Comparison of ENCODE assay signal across 27 mouse cellular contexts in the genomic region with DNA sequence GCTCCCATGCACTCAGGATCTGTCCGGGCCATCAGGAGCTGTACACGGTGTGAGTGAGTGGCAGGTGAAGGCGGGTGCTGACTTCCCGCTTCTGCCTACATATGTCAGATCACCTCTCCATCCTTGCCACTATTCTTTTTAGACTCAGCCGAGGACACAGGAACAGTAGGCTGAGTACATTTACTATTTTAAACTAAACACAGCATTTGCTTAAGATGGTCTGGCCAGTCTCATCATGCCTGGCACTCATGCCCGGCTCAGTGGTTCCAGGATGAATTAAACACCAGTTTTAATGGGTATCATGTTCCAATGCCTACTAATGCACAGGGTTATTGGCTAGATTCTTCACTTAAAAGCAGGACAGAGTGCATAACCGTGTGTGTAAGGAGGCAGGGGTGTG. TPM values are rescaled to one million over a fixed set of nuclear protein-coding genes. Genes with fewer than 3 reads are reported as not detected.
DNase-seq lines count a peak whose midpoint lies in the region; ATAC-seq and TF ChIP-seq lines count a peak whose summit lies in the region.
"Had no signal": no experiment of that assay in that cellular context is flagged by ENCODE, and none has a peak within 500 bp of the region (broad histone marks: within the 10 kb centered on the region; RNA-seq: fewer than 3 reads in every experiment).

No protein-coding gene starts in this region.

- H3K4me3 ChIP-seq in forebrain, embryonic 13.5 days: no peak overlapping the region
- no peak overlapping the region for H3K4me3 ChIP-seq in forebrain, embryonic 10.5 days
- no peak overlapping the region for H3K4me3 ChIP-seq in layer of hippocampus, adult 2 months
- H3K4me3 ChIP-seq in forebrain, embryonic 15.5 days: no peak overlapping the region
- H3K4me3 ChIP-seq: embryonic facial prominence, embryonic 12.5 days; embryonic facial prominence, embryonic 15.5 days; heart, embryonic 12.5 days; heart, embryonic 15.5 days had no signal

- H3K27me3 ChIP-seq in forebrain, embryonic 13.5 days: no peaks in the 10 kb centered on the region
- H3K27me3 ChIP-seq in forebrain, embryonic 10.5 days (ENCODE audit: poor library complexity, severe bottlenecking): no peaks in the 10 kb centered on the region
- no peaks in the 10 kb centered on the region for H3K27me3 ChIP-seq in forebrain, embryonic 15.5 days
- H3K27me3 ChIP-seq: CH12.LX; embryonic facial prominence, embryonic 12.5 days; embryonic facial prominence, embryonic 15.5 days; heart, embryonic 12.5 days; heart, embryonic 15.5 days; Patski had no signal

- no peak for DNase-seq in forebrain, embryonic 10.5 days (ENCODE audit: extremely low spot score, low spot score)
- no peak for DNase-seq in layer of hippocampus, adult 2 months (ENCODE audit: low spot score in 2 of 2)
- DNase-seq in layer of hippocampus, adult 11-12 months (ENCODE audit: low spot score): no peak
- no peak for DNase-seq in heart, postnatal 36 days
- DNase-seq: adrenal gland, postnatal 10 days; adrenal gland, postnatal 36 days; B cell, adult 2 months; cerebellum, adult 11 months; gastrocnemius, postnatal 25 days; heart, adult 18-20 months; heart, postnatal 10 days; heart, postnatal 4 days; kidney, adult 18-20 months had no signal

- 88% methylated on average over 7 of the region's 7 CpGs for WGBS in forebrain, embryonic 13.5 days
- WGBS in forebrain, embryonic 10.5 days: 96% methylated on average over 7 of the region's 7 CpGs
- 67% methylated on average over 7 of the region's 7 CpGs for WGBS in forebrain, embryonic 15.5 days

- no peak overlapping the region for H3K4me2 ChIP-seq in forebrain, embryonic 13.5 days
- no peak overlapping the region for H3K4me2 ChIP-seq in forebrain, embryonic 15.5 days (replicated peaks)
- H3K4me2 ChIP-seq: embryonic facial prominence, embryonic 12.5 days; embryonic facial prominence, embryonic 15.5 days; heart, embryonic 12.5 days; heart, embryonic 15.5 days; hindbrain, embryonic 14.5 days had no signal

- H3K9me3 ChIP-seq in forebrain, embryonic 13.5 days (replicated peaks): no peaks in the 10 kb centered on the region
- H3K9me3 ChIP-seq in forebrain, embryonic 10.5 days: no peaks in the 10 kb centered on the region
- H3K9me3 ChIP-seq in forebrain, embryonic 15.5 days: no peaks in the 10 kb centered on the region
- H3K9me3 ChIP-seq: embryonic facial prominence, embryonic 12.5 days; embryonic facial prominence, embryonic 15.5 days; G1E; heart, embryonic 12.5 days; heart, embryonic 15.5 days had no signal

- no peak overlapping the region for H3K9ac ChIP-seq in forebrain, embryonic 13.5 days
- no peak overlapping the region for H3K9ac ChIP-seq in forebrain, embryonic 15.5 days (replicated peaks)
- H3K9ac ChIP-seq: embryonic facial prominence, embryonic 12.5 days; embryonic facial prominence, embryonic 15.5 days; heart, embryonic 12.5 days; heart, embryonic 15.5 days; hindbrain, embryonic 14.5 days had no signal

- peak overlapping the region; percentile 61 for H3K27ac ChIP-seq in forebrain, embryonic 13.5 days
- no peak overlapping the region for H3K27ac ChIP-seq in forebrain, embryonic 10.5 days
- peak overlapping the region; percentile 1; the same call in 1 of the 2 replicates for H3K27ac ChIP-seq in layer of hippocampus, adult 2 months
- peak overlapping the region; percentile 71 for H3K27ac ChIP-seq in forebrain, embryonic 15.5 days (replicated peaks)
- H3K27ac ChIP-seq: embryonic facial prominence, embryonic 12.5 days; embryonic facial prominence, embryonic 15.5 days; heart, embryonic 15.5 days; hindbrain, embryonic 14.5 days; hindbrain, postnatal 0 days had no signal

- TF ChIP-seq CTCF in layer of hippocampus, adult 2 months (conservative IDR thresholded peaks at IDR 0.05): no peak

- H3K36me3 ChIP-seq in forebrain, embryonic 13.5 days (ENCODE audit: poor library complexity, severe bottlenecking): peaks cover 26% of the 10 kb centered on the region
- H3K36me3 ChIP-seq in forebrain, embryonic 10.5 days (replicated peaks): peaks cover 80% of the 10 kb centered on the region
- H3K36me3 ChIP-seq in forebrain, embryonic 15.5 days: peaks cover 12% of the 10 kb centered on the region

- ATAC-seq in forebrain, embryonic 13.5 days: no peak
- no peak for ATAC-seq in forebrain, embryonic 15.5 days (replicated peaks)
- ATAC-seq: hindbrain, postnatal 0 days; inflammation-experienced regulatory T-cells, adult 6 months; intestine, embryonic 16.5 days; Patski had no signal

- intact Hi-C loops in heart, postnatal 36 days (cut with DNase I): no loop called here

- H3K4me1 ChIP-seq in forebrain, embryonic 13.5 days: peaks cover 51% of the 10 kb centered on the region
- no peaks in the 10 kb centered on the region for H3K4me1 ChIP-seq in forebrain, embryonic 10.5 days
- peaks cover 47% of the 10 kb centered on the region for H3K4me1 ChIP-seq in forebrain, embryonic 15.5 days
- H3K4me1 ChIP-seq: embryonic facial prominence, embryonic 12.5 days had no signal

RNA-seq across cellular contexts. Expression of a gene that starts 42.2 kb away (rescaled TPM):
- polyA plus RNA-seq in forebrain, embryonic 13.5 days (2015; fragmentation: Nextera tagmentation; extraction: Ambion mirVana): 23.5 and 24.6 TPM in 2 replicates
- 32.7 and 33.8 TPM in 2 replicates for polyA plus RNA-seq in forebrain, embryonic 10.5 days (2016; fragmentation: Nextera tagmentation; extraction: Ambion mirVana)
- total RNA-seq in layer of hippocampus, adult 2 months (2021): 10 to 100 TPM; 33.0 to 36.4 TPM
- 22.3 and 25.2 TPM in 2 replicates for polyA plus RNA-seq in forebrain, embryonic 15.5 days (2015; fragmentation: Nextera tagmentation; extraction: Ambion mirVana)
- 10 to 100 TPM; 39.0 to 42.7 TPM for total RNA-seq in heart, postnatal 36 days (2021)

RNA-seq across cellular contexts. Expression of a gene that starts 51.4 kb away (rescaled TPM):
- 0.62 and 0.91 TPM in 2 replicates for polyA plus RNA-seq in forebrain, embryonic 13.5 days (2015; fragmentation: Nextera tagmentation; extraction: Ambion mirVana)
- polyA plus RNA-seq in forebrain, embryonic 10.5 days (2016; fragmentation: Nextera tagmentation; extraction: Ambion mirVana): 0.04 and 0.09 TPM in 2 replicates
- 10 to 100 TPM; 35.1 to 38.4 TPM for total RNA-seq in layer of hippocampus, adult 2 months (2021)
- 2.3 and 2.7 TPM in 2 replicates for polyA plus RNA-seq in forebrain, embryonic 15.5 days (2015; fragmentation: Nextera tagmentation; extraction: Ambion mirVana)
- total RNA-seq in heart, postnatal 36 days (2021): under 1 TPM; 0.44 to 0.62 TPM
- total RNA-seq: CH12.LX; common myeloid progenitor, adult 5-6 weeks had no signal
- polyA plus RNA-seq: G1E had no signal
